Mouse (Mus musculus) retina, postnatal 7 days (tissue): ENCODE measurements around the gene Mllt1.
A peak's percentile ranks its signal among the peaks of the same experiment; 100 is the strongest.

Source experiments
- DNase-seq: peaks from one replicate; pipeline ENCODE4 v3.0.0-alpha.2; 2012; ENCODE audit warnings: low read depth, low spot score

The Mllt1 gene

GRCm38 (mm10) chr17:56935363-56936131 lies at the start of gene Mllt1:
Gene Mllt1, minus strand, starts transcription at chr17:56935415.
- DNase-seq: peak; percentile 96

- no peak for DNase-seq
Measured at GRCm38 (mm10) chr17:56984886-56985285, 49.7 kb upstream of the Mllt1 start.

GRCm38 (mm10) chr17:56982013-56982412 lies 46.8 kb upstream of the Mllt1 start, which contains the start of gene Acer1:
Gene Acer1, minus strand, starts transcription at chr17:56982126.
- no peak for DNase-seq

GRCm38 (mm10) chr17:56981049-56981448 lies 45.8 kb upstream of the Mllt1 start:
- no peak for DNase-seq

- DNase-seq: no peak
Measured at GRCm38 (mm10) chr17:56979524-56979923, 44.3 kb upstream of the Mllt1 start.

GRCm38 (mm10) chr17:56976531-56977390 lies 41.5 kb upstream of the Mllt1 start:
- no peak for DNase-seq

- no peak for DNase-seq
Measured at GRCm38 (mm10) chr17:56975391-56975790, 40.2 kb upstream of the Mllt1 start.

GRCm38 (mm10) chr17:56974708-56975240 lies 39.6 kb upstream of the Mllt1 start:
- no peak for DNase-seq

- no peak for DNase-seq
Measured at GRCm38 (mm10) chr17:56973956-56974707, 38.9 kb upstream of the Mllt1 start.

- DNase-seq: no peak
Measured at GRCm38 (mm10) chr17:56970081-56970480, 34.9 kb upstream of the Mllt1 start.

- no peak for DNase-seq
Measured at GRCm38 (mm10) chr17:56969321-56969720, 34.1 kb upstream of the Mllt1 start.

GRCm38 (mm10) chr17:56963646-56964045 lies 28.4 kb upstream of the Mllt1 start:
- DNase-seq: no peak

- DNase-seq: no peak
Measured at GRCm38 (mm10) chr17:56962642-56963405, 27.6 kb upstream of the Mllt1 start.

- DNase-seq: no peak
Measured at GRCm38 (mm10) chr17:56961880-56962279, 26.7 kb upstream of the Mllt1 start.

- DNase-seq: no peak
Measured at GRCm38 (mm10) chr17:56958667-56959066, 23.5 kb upstream of the Mllt1 start.

GRCm38 (mm10) chr17:56957763-56958429 lies 22.7 kb upstream of the Mllt1 start:
- no peak for DNase-seq

GRCm38 (mm10) chr17:56954871-56955270 lies 19.7 kb upstream of the Mllt1 start:
- DNase-seq: no peak

- DNase-seq: no peak
Measured at GRCm38 (mm10) chr17:56952639-56953038, 17.4 kb upstream of the Mllt1 start.

GRCm38 (mm10) chr17:56950915-56951314 lies 15.7 kb upstream of the Mllt1 start:
- DNase-seq: peak; percentile 8

GRCm38 (mm10) chr17:56938751-56939150 lies 3.5 kb upstream of the Mllt1 start:
- no peak for DNase-seq
